Mouse (Mus musculus): ENCODE measurements around the gene Csmd2.

The Csmd2 gene

DNA sequence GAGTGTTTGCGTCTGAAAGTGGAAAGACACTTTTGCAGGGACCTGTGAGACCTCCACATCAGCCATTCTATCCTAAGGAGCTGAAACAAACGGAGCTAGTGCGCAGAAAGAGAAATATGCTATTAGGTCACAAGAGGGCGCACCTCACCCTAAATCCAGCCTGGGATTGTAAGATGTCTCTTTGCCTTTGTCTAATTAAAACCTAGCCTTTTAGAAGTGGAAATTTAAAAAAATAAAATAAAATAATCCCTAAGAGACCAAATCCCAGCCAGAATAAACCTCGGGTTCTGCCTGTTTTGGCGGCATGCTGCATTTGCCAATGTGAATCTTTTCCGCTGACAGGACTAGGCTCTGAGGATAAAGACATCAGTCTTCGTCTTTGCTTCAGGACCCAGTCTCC, 625.7 kb downstream of the Csmd2 start:
- peak; percentile 86 for DNase-seq (ENCODE audit: low read depth)

DNA sequence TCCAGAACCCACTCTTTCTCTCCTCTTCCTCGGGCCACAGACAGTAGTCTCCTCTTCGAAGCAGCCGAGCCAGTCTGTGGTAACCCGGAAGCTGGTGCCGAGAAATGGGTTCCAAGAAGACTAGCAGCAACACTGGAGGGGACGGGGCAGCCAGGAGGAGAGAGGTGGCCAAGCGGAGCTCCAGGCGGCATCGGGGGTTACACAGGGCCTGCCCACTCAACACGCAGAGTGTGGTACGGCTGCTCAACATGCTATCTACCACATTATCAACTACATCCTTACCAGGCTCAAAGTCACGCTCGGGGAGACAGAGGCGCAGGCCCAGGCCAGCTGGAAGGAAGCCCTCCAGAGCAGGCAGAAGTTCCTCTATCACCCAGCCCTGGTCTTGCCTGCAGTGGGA, 628.1 kb downstream of the Csmd2 start:
- DNase-seq (ENCODE audit: low read depth), result no peak
